Mouse (Mus musculus) limb, embryonic 15.5 days (tissue): Measurements from ENCODE around the gene Mthfd2. TPM values are rescaled to one million over a fixed set of nuclear protein-coding genes. Genes with fewer than 3 reads are reported as not detected.

ENCODE experiments used
- ATAC-seq: fragments of 200-750 bp; cut with Nextera tagmentation; 2 replicates; pipeline ENCODE4 v1.8.0; 2017; ENCODE audit warnings: low read depth, moderate TSS enrichment; ENCODE audit not compliant: insufficient number of reproducible peaks, low FRiP score, low TSS enrichment
- H3K27ac ChIP-seq: fragments of 300-500 bp; sonication (generic); 2 replicates; pipeline ENCODE4 v1.5.1; 2015; ENCODE audit warnings: moderate library complexity, mild to moderate bottlenecking, inconsistent platforms
- H3K27me3 ChIP-seq: fragments of 300-500 bp; sonication (generic); 2 replicates; pipeline ENCODE4 v1.6.1; 2015; ENCODE audit warnings: inconsistent platforms
- H3K36me3 ChIP-seq: fragments of 300-500 bp; sonication (generic); 2 replicates; pipeline ENCODE4 v1.6.1; 2015; ENCODE audit warnings: inconsistent platforms
- H3K4me1 ChIP-seq: fragments of 300-500 bp; sonication (generic); 2 replicates; pipeline ENCODE4 v1.6.1; 2015; ENCODE audit warnings: inconsistent platforms
- H3K4me2 ChIP-seq: fragments of 300-500 bp; sonication (generic); 2 replicates; pipeline ENCODE4 v1.6.1; 2015; ENCODE audit warnings: mild to moderate bottlenecking, inconsistent platforms
- H3K4me3 ChIP-seq: fragments of 300-500 bp; sonication (generic); 2 replicates; pipeline ENCODE4 v1.5.1; 2015; ENCODE audit warnings: mild to moderate bottlenecking, inconsistent platforms
- H3K9ac ChIP-seq: fragments of 300-500 bp; sonication (generic); 2 replicates; pipeline ENCODE4 v1.6.1; 2015; ENCODE audit warnings: inconsistent platforms
- H3K9me3 ChIP-seq: fragments of 300-500 bp; sonication (generic); 2 replicates; pipeline ENCODE4 v1.6.1; 2016; ENCODE audit warnings: inconsistent platforms
- WGBS: fragments of 180-500 bp; shearing (Covaris S2); methylation state at CpG from one replicate; pipeline ENCODE4 v1.1.7; 2015; 5-methylcytosine and 5-hydroxymethylcytosine counted together
- polyA plus RNA-seq: library from polyadenylated mRNA; unstranded; fragments of >200 nt; fragmentation: Nextera tagmentation; extraction: Ambion mirVana; gene quantifications from 2 replicates; pipeline ENCODE4 v1.2.1, GENCODE M21; 2015

The Mthfd2 gene
- polyA plus RNA-seq, 1 experiment from 2014 or later: 31.1 TPM

GRCm38 (mm10) chr6:83300447-83301229 lies 25.1 kb downstream of the Mthfd2 start:
- H3K4me2 ChIP-seq: no peak overlapping the region
- 87% methylated on average over 7 of the region's 7 CpGs for WGBS

GRCm38 (mm10) chr6:83280256-83280955 lies 45.3 kb downstream of the Mthfd2 start:
- H3K9me3 ChIP-seq: no peaks in the 10 kb centered on the region
- no peak overlapping the region for H3K9ac ChIP-seq
- ATAC-seq: no peak
- no peak overlapping the region for H3K4me2 ChIP-seq
- no peaks in the 10 kb centered on the region for H3K36me3 ChIP-seq
- no peaks in the 10 kb centered on the region for H3K27me3 ChIP-seq
- WGBS: 82% methylated on average over 8 of the region's 8 CpGs
- H3K4me3 ChIP-seq: no peak overlapping the region
- H3K4me1 ChIP-seq: no peaks in the 10 kb centered on the region
- H3K27ac ChIP-seq: no peak overlapping the region

More at GRCm38 (mm10) chr6:83300447-83301229, 25.1 kb downstream of the Mthfd2 start:
- no peak overlapping the region for H3K4me3 ChIP-seq
- ATAC-seq: no peak
- 0 out of 2 replicates have a peak, but pooled peaks cover 2% of the 10 kb centered on the region for H3K4me1 ChIP-seq
- H3K9ac ChIP-seq: no peak overlapping the region
- no peaks in the 10 kb centered on the region for H3K9me3 ChIP-seq
- H3K27me3 ChIP-seq: no peaks in the 10 kb centered on the region
- no peak overlapping the region for H3K27ac ChIP-seq
- H3K36me3 ChIP-seq: peaks cover 11% of the 10 kb centered on the region; the same call in 1 of the 2 replicates

GRCm38 (mm10) chr6:83278881-83279280 lies 46.8 kb downstream of the Mthfd2 start:
- no peaks in the 10 kb centered on the region for H3K27me3 ChIP-seq
- no peak overlapping the region for H3K4me2 ChIP-seq
- no peak overlapping the region for H3K9ac ChIP-seq
- H3K4me1 ChIP-seq: no peaks in the 10 kb centered on the region
- H3K9me3 ChIP-seq: no peaks in the 10 kb centered on the region
- H3K27ac ChIP-seq: no peak overlapping the region
- ATAC-seq: no peak
- WGBS: 19% methylated on average over 2 of the region's 2 CpGs
- H3K36me3 ChIP-seq: no peaks in the 10 kb centered on the region
- H3K4me3 ChIP-seq: no peak overlapping the region

GRCm38 (mm10) chr6:83277151-83277550 lies 48.6 kb downstream of the Mthfd2 start:
- H3K36me3 ChIP-seq: no peaks in the 10 kb centered on the region
- H3K27ac ChIP-seq: no peak overlapping the region
- 72% methylated on average over 13 of the region's 13 CpGs for WGBS
- H3K9me3 ChIP-seq: no peaks in the 10 kb centered on the region
- H3K27me3 ChIP-seq: no peaks in the 10 kb centered on the region
- H3K4me1 ChIP-seq: no peaks in the 10 kb centered on the region
- H3K4me3 ChIP-seq: no peak overlapping the region
- ATAC-seq: no peak
- H3K4me2 ChIP-seq: no peak overlapping the region
- no peak overlapping the region for H3K9ac ChIP-seq

- no peak for ATAC-seq
- Histone ChIP-seq H3K4me3 (no peak overlapping the region), H3K27ac (no peak overlapping the region), H3K27me3 (no peaks in the 10 kb centered on the region), H3K9me3 (no peaks in the 10 kb centered on the region), H3K9ac (no peak overlapping the region), H3K4me2 (no peak overlapping the region), H3K4me1 (no peaks in the 10 kb centered on the region), H3K36me3 (no peaks in the 10 kb centered on the region)
- 81% methylated on average over 11 of the region's 11 CpGs for WGBS
These were observed 52.0 kb downstream of the Mthfd2 start for GRCm38 (mm10) chr6:83273733-83274132.

- Histone ChIP-seq H3K4me2 (peak overlapping the region; percentile 49), H3K27me3 (no peaks in the 10 kb centered on the region), H3K9ac (peak overlapping the region; percentile 33; the same call in 1 of the 2 replicates), H3K36me3 (no peaks in the 10 kb centered on the region), H3K4me1 (peaks cover 7% of the 10 kb centered on the region), H3K4me3 (peak overlapping the region; percentile 50), H3K9me3 (no peaks in the 10 kb centered on the region), H3K27ac (peak overlapping the region; percentile 81)
- WGBS: under 1% methylated on average over 27 of the region's 28 CpGs
- ATAC-seq: peak; percentile 84
These were observed 57.3 kb downstream of the Mthfd2 start for GRCm38 (mm10) chr6:83268144-83269010.

GRCm38 (mm10) chr6:83267616-83268015 lies 58.1 kb downstream of the Mthfd2 start:
- H3K36me3 ChIP-seq: no peaks in the 10 kb centered on the region
- no peaks in the 10 kb centered on the region for H3K9me3 ChIP-seq
- H3K4me2 ChIP-seq: peak overlapping the region; percentile 49
- 54% methylated on average over 4 of the region's 4 CpGs for WGBS
- peak overlapping the region; percentile 63; the same call in 1 of the 2 replicates for H3K27ac ChIP-seq
- no peaks in the 10 kb centered on the region for H3K27me3 ChIP-seq
- H3K4me3 ChIP-seq: peak overlapping the region; percentile 50
- no peak overlapping the region for H3K9ac ChIP-seq
- no peak for ATAC-seq
- H3K4me1 ChIP-seq: peaks cover 7% of the 10 kb centered on the region

- Histone ChIP-seq H3K4me2 (no peak overlapping the region), H3K4me3 (no peak overlapping the region), H3K36me3 (no peaks in the 10 kb centered on the region), H3K9ac (no peak overlapping the region), H3K27ac (no peak overlapping the region), H3K9me3 (no peaks in the 10 kb centered on the region), H3K4me1 (peaks cover 7% of the 10 kb centered on the region), H3K27me3 (no peaks in the 10 kb centered on the region)
- 77% methylated on average over 4 of the region's 4 CpGs for WGBS
- ATAC-seq: no peak
These were observed 60.1 kb downstream of the Mthfd2 start for GRCm38 (mm10) chr6:83265653-83266052.

- H3K4me1 ChIP-seq: peaks cover 7% of the 10 kb centered on the region
- H3K27ac ChIP-seq: no peak overlapping the region
- no peaks in the 10 kb centered on the region for H3K36me3 ChIP-seq
- H3K4me3 ChIP-seq: no peak overlapping the region
- no peak overlapping the region for H3K9ac ChIP-seq
- H3K27me3 ChIP-seq: no peaks in the 10 kb centered on the region
- no peaks in the 10 kb centered on the region for H3K9me3 ChIP-seq
- H3K4me2 ChIP-seq: no peak overlapping the region
- ATAC-seq: no peak
These were observed 60.5 kb downstream of the Mthfd2 start for GRCm38 (mm10) chr6:83265253-83265652.

GRCm38 (mm10) chr6:83264516-83264915 lies 61.2 kb downstream of the Mthfd2 start:
- no peak overlapping the region for H3K4me2 ChIP-seq
- H3K9ac ChIP-seq: no peak overlapping the region
- H3K36me3 ChIP-seq: no peaks in the 10 kb centered on the region
- H3K27ac ChIP-seq: no peak overlapping the region
- ATAC-seq: no peak
- WGBS: 90% methylated on average over 1 of the region's 1 CpGs
- H3K9me3 ChIP-seq: no peaks in the 10 kb centered on the region
- H3K4me3 ChIP-seq: no peak overlapping the region
- no peaks in the 10 kb centered on the region for H3K27me3 ChIP-seq
- H3K4me1 ChIP-seq: peaks cover 7% of the 10 kb centered on the region
